Mouse (Mus musculus): ENCODE measurements around the gene Dcaf8. TPM values are rescaled to one million over a fixed set of nuclear protein-coding genes. Genes with fewer than 3 reads are reported as not detected.

The Dcaf8 gene
- polyA plus RNA-seq, 1 experiment = 53.2 TPM

DNA sequence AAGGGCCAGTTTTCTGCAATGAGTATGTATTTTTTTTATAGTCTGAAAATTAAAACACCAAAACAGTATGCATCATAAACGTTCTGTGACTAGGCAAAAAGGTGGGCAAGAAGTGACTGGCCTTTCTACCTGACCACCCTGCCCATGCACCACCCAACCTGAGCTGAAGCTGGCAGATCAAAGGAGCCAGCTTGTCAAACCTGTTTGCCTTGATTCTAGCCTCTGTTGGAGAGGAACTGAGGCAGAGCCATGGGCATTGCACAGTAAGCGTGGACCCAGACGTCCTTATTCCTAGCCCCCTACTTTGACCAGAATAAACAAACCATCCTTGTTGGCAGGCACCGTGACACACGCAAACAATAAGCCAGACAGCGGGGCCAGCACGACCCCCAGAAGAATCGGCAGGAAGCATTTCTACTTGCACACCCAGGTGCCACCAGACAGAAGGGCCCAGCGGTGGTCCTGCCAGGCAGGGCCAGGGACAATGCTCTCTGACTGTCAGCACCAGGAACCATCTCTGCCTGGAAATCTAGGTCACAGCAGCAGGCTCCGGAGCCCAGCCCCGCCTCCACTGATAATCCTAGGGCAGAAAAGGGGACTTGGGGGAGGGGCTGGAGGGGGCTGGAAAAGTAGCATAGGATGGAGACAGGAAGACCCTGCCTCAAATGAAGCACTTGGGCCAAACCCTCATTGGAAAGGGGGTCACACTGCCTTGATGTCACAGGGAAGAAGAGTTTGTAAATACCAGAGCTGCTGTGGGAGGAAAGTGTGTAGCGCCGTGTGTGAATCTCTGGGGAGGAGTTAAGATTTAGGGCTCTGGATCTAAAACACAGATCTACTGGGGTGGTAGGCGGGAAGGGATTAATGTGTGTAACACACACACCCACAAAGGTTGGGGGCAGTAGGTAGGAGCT is 54.3 kb downstream of the Dcaf8 start:
- Histone ChIP-seq H3K27ac (ENCODE audit: control insufficient read depth, insufficient read depth, low read depth, low read length) (no peak overlapping the region; the same call in 1 of the 2 replicates), H3K36me3 (ENCODE audit: control insufficient read depth, insufficient read depth, low read length) (no peaks in the 10 kb centered on the region; the same call in 1 of the 2 replicates), H3K4me3 (ENCODE audit: control insufficient read depth, low read depth, low read length) (no peak overlapping the region), H3K4me1 (ENCODE audit: control insufficient read depth, insufficient read depth, low read length) (peaks cover 35% of the 10 kb centered on the region), H3K27me3 (ENCODE audit: control insufficient read depth, insufficient read depth, low read length) (no peaks in the 10 kb centered on the region)
- TF ChIP-seq CTCF (IDR thresholded peaks at IDR 0.05; ENCODE audit: control insufficient read depth, insufficient read depth, insufficient replicate concordance, low read depth, low read length) (no peak), POLR2A (IDR thresholded peaks at IDR 0.05; ENCODE audit: control insufficient read depth, low read depth, low read length) (no peak)

GRCm38 (mm10) chr1:172202894-172203522 is 55.1 kb downstream of the Dcaf8 start:
- Histone ChIP-seq H3K27ac (ENCODE audit: control insufficient read depth, insufficient read depth, low read depth, low read length) (peak overlapping the region; percentile 26; the same call in 1 of the 2 replicates), H3K4me1 (ENCODE audit: control insufficient read depth, insufficient read depth, low read length) (peaks cover 35% of the 10 kb centered on the region), H3K27me3 (ENCODE audit: control insufficient read depth, insufficient read depth, low read length) (no peaks in the 10 kb centered on the region), H3K4me3 (ENCODE audit: control insufficient read depth, low read depth, low read length) (no peak overlapping the region), H3K36me3 (ENCODE audit: control insufficient read depth, insufficient read depth, low read length) (no peaks in the 10 kb centered on the region; the same call in 1 of the 2 replicates)
- TF ChIP-seq POLR2A (IDR thresholded peaks at IDR 0.05; ENCODE audit: control insufficient read depth, low read depth, low read length) (no peak), CTCF (IDR thresholded peaks at IDR 0.05; ENCODE audit: control insufficient read depth, insufficient read depth, insufficient replicate concordance, low read depth, low read length) (no peak)

GRCm38 (mm10) chr1:172203566-172203965 is 55.7 kb downstream of the Dcaf8 start:
- Histone ChIP-seq H3K4me3 (ENCODE audit: control insufficient read depth, low read depth, low read length) (no peak overlapping the region), H3K36me3 (ENCODE audit: control insufficient read depth, insufficient read depth, low read length) (no peaks in the 10 kb centered on the region; the same call in 1 of the 2 replicates), H3K4me1 (ENCODE audit: control insufficient read depth, insufficient read depth, low read length) (peaks cover 35% of the 10 kb centered on the region), H3K27me3 (ENCODE audit: control insufficient read depth, insufficient read depth, low read length) (no peaks in the 10 kb centered on the region), H3K27ac (ENCODE audit: control insufficient read depth, insufficient read depth, low read depth, low read length) (peak overlapping the region; percentile 60)
- TF ChIP-seq POLR2A (IDR thresholded peaks at IDR 0.05; ENCODE audit: control insufficient read depth, low read depth, low read length) (no peak), CTCF (IDR thresholded peaks at IDR 0.05; ENCODE audit: control insufficient read depth, insufficient read depth, insufficient replicate concordance, low read depth, low read length) (no peak)

DNA sequence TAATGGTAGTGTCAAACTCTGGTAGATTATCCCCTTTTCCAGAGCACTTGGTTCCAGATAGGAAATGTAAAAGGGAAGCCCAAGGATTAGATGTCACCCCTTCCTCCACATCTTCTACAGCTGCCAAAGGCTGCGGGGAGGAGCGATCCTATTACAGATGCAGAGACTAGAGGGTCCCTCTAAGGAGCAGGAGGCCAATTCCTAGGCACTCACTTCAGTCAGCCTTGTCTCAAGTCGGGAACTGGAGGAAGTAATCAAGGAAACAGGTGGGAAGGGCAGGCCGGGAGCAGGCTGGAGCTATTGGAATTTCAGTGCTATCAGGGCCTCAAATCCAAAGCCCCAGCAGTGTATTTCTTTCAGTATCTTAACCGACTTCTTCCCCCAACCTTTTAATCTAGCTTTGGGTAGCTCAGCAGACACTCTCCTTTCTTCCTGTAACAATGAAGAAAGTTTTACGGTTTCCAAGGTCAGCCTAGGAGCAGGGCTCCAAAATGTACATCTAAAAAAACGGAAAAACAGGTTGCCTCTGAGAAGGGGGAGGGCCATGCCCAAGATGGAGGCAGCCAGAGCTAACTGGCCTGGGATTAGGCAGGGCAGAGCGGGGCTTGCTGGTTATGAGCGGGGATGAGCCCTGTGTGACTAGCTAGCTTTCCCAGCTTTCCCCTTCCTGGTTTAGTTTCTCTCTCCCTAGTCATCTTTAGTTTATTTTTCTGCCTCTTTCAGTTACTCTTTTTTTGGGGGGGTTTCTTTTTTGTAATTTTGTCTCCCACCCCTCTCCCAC is 56.3 kb downstream of the Dcaf8 start:
- peak overlapping the region; percentile 20; the same call in 1 of the 2 replicates for H3K27ac ChIP-seq (ENCODE audit: control insufficient read depth, insufficient read depth, low read depth, low read length)
- no peaks in the 10 kb centered on the region; the same call in 1 of the 2 replicates for H3K36me3 ChIP-seq (ENCODE audit: control insufficient read depth, insufficient read depth, low read length)
- no peaks in the 10 kb centered on the region for H3K27me3 ChIP-seq (ENCODE audit: control insufficient read depth, insufficient read depth, low read length)
- no peak for TF ChIP-seq CTCF (IDR thresholded peaks at IDR 0.05; ENCODE audit: control insufficient read depth, insufficient read depth, insufficient replicate concordance, low read depth, low read length)
- TF ChIP-seq POLR2A (IDR thresholded peaks at IDR 0.05; ENCODE audit: control insufficient read depth, low read depth, low read length) = no peak
- peaks cover 35% of the 10 kb centered on the region for H3K4me1 ChIP-seq (ENCODE audit: control insufficient read depth, insufficient read depth, low read length)
- no peak overlapping the region for H3K4me3 ChIP-seq (ENCODE audit: control insufficient read depth, low read depth, low read length)

DNA sequence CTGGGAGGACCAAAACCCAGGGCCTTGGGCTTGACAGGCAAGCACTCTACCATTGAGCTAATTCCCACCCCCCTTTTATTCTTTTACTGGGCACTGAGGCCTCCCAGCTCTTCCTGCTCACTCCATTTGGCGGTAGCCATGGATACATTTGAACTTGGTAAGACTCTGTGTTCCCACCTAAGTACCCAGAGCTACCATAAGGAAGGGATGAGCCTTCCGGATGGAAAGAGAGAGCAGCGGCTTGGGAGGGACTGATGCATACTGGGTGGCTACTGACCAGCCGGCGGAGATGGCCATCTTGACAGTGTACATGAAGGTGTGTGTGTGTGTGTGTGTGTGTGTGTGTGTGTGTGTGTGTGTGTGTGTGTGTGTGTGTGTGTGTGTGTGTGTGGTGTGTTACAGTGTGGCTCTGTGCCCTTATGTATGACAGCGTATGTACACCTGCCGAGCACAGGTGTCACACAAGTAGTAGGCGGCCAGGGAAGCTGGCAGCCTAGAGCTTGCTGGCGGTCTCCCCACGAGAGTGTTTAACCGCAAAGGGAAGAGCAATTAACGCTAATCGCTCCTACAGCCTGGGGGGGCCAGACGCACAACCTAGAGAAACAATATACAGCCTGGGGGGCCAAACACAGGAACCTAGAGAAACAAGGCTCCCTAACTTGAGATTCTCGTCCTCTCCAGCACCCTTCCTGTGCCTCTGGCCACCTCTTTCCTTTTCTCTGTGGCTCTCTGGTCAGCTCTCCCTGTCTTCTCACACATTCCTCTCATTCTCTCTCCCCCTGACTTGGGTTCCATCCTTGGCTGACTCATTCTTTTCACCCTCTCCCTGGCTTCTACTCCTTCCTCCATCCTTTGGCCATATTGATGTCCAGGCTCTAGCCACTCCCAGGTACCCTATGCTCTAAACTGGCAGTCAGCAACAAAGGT is 57.2 kb downstream of the Dcaf8 start:
- H3K36me3 ChIP-seq (ENCODE audit: control insufficient read depth, insufficient read depth, low read length) = no peaks in the 10 kb centered on the region
- H3K4me1 ChIP-seq (ENCODE audit: control insufficient read depth, insufficient read depth, low read length) = peaks cover 35% of the 10 kb centered on the region
- H3K4me3 ChIP-seq (ENCODE audit: control insufficient read depth, low read depth, low read length) = no peak overlapping the region
- H3K27me3 ChIP-seq (ENCODE audit: control insufficient read depth, insufficient read depth, low read length) = no peaks in the 10 kb centered on the region
- H3K27ac ChIP-seq (ENCODE audit: control insufficient read depth, insufficient read depth, low read depth, low read length) = no peak overlapping the region
- no peak for TF ChIP-seq POLR2A (IDR thresholded peaks at IDR 0.05; ENCODE audit: control insufficient read depth, low read depth, low read length)
- no peak for TF ChIP-seq CTCF (IDR thresholded peaks at IDR 0.05; ENCODE audit: control insufficient read depth, insufficient read depth, insufficient replicate concordance, low read depth, low read length)

DNA sequence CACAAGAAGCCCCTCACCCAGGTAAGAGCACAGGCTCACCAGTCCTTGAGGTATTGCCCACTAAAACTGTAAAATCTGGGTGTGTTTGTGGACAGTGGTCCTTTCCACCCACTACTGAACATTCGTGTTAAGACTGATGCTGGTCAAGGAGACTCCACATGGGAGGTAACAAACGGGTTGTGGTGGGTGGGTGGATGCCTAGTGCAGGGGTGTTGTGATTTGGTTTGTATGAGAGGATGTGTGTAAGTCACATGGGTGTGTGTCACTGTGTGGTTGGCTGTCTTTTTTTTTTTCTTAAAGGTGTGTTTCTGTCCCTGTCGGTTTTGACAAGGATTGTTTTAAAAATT is 57.8 kb downstream of the Dcaf8 start:
- H3K4me3 ChIP-seq (ENCODE audit: control insufficient read depth, low read depth, low read length) = peak overlapping the region; percentile 87; the same call in 1 of the 2 replicates
- no peaks in the 10 kb centered on the region for H3K27me3 ChIP-seq (ENCODE audit: control insufficient read depth, insufficient read depth, low read length)
- H3K4me1 ChIP-seq (ENCODE audit: control insufficient read depth, insufficient read depth, low read length) = peaks cover 35% of the 10 kb centered on the region
- no peak overlapping the region for H3K27ac ChIP-seq (ENCODE audit: control insufficient read depth, insufficient read depth, low read depth, low read length)
- no peaks in the 10 kb centered on the region for H3K36me3 ChIP-seq (ENCODE audit: control insufficient read depth, insufficient read depth, low read length)
- TF ChIP-seq POLR2A (IDR thresholded peaks at IDR 0.05; ENCODE audit: control insufficient read depth, low read depth, low read length) = no peak
- no peak for TF ChIP-seq CTCF (IDR thresholded peaks at IDR 0.05; ENCODE audit: control insufficient read depth, insufficient read depth, insufficient replicate concordance, low read depth, low read length)
